Mouse (Mus musculus) erythroblast, adult 5-6 weeks (primary cell): Measurements from ENCODE around the gene Gm20388. TPM values are rescaled to one million over a fixed set of nuclear protein-coding genes. Genes with fewer than 3 reads are reported as not detected.

ENCODE experiments used
- ATAC-seq: replicated peaks from 2 replicates; pipeline ENCODE4 v1.8.0; 2016; ENCODE audit warnings: moderate number of reproducible peaks, mild to moderate bottlenecking, moderate TSS enrichment, inconsistent platforms; ENCODE audit not compliant: poor library complexity, low FRiP score, severe bottlenecking
- total RNA-seq, 2 experiments: library from RNA; stranded (forward) in 1 of 2; stranded (reverse) in 1 of 2; fragments of 150-400 nt in 1 of 2; fragments of 200-764, 138-1000 nt in 1 of 2; gene quantifications; 2 replicates each; pipeline versions ENCODE4 v1.2.3 to v1.2.4; 2015 to 2017; ENCODE audit warnings: low replicate concordance in 2 of 2

Gm20388 gene
- total RNA-seq, 2 experiments from 2014 or later: 2.9 to 7.8 TPM

GRCm38 (mm10) chr8:123873364-123873763 lies 3962.7 kb downstream of the Gm20388 start:
- ATAC-seq: no peak

DNA sequence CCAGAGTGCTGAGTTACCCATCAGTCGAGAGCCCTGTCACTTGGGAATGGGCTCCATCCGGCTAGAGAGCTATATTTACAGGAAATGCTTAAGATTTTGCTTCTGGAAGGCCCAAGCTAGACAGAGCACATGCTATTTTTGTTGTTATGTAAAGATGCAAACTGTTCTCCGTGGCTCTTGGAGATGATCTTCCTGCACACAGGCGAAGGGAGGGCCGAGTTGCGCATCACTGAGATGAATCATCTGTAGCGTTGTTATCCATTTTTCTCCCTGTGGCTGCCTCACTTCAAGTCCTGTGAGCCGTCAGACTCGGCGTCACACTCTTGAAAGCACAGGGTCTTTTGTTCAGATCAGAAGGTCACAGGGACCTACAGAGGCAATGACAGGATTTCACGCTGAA lies 3963.7 kb downstream of the Gm20388 start:
- ATAC-seq: no peak

- ATAC-seq: no peak
Measured at GRCm38 (mm10) chr8:123877865-123878264, 3967.2 kb downstream of the Gm20388 start.

- no peak for ATAC-seq
Measured at GRCm38 (mm10) chr8:123880271-123880670, 3969.6 kb downstream of the Gm20388 start.

- no peak for ATAC-seq
Measured at GRCm38 (mm10) chr8:123880821-123881350, 3970.2 kb downstream of the Gm20388 start.

- no peak for ATAC-seq
Measured at GRCm38 (mm10) chr8:123882412-123882811, 3971.8 kb downstream of the Gm20388 start.

- no peak for ATAC-seq
Measured at GRCm38 (mm10) chr8:123883094-123883493, 3972.5 kb downstream of the Gm20388 start.

DNA sequence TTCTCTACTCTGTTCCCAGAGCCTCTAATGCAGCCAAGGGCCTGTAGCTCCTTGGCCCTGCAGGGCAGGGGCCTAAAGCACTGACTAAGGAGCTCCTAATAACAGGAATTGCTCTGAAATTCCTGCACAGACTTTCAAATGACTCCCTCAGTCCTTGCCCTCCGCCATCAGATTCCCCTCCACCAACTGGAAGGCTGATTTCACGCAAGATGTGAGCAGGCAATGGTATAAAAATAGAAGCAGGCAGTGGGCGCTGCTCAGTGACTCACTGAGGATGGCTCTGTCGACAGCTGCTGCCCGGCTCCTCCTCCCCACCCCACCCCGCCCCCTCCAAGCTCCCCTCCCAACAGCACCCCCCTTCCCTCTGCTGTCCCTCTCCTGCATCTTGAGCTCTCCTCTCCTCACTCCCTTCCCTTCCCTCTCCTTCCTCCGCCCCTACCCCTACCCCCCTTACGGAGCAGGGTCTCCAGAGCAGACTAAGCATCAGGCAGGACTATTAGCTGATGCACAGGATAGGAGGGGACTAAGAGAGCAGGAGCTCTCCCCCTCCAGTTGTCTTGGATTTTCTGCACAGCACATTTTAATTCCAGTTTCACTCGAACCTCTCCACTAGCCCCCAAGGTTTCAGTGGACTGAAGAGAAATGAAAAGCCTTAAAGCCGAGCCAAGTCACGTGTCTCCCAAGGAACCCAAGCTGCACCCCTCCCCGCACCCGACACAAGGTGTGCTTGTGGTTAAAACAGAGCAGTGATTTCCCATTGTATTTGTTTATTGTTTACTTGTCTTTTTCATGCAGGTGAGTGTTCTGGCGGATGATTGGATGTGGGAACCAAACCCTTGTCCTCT lies 3974.3 kb downstream of the Gm20388 start:
- no peak for ATAC-seq

- ATAC-seq: no peak
Measured at GRCm38 (mm10) chr8:123887163-123887562, 3976.5 kb downstream of the Gm20388 start.

- ATAC-seq: no peak
Measured at GRCm38 (mm10) chr8:123887956-123888355, 3977.3 kb downstream of the Gm20388 start.

DNA sequence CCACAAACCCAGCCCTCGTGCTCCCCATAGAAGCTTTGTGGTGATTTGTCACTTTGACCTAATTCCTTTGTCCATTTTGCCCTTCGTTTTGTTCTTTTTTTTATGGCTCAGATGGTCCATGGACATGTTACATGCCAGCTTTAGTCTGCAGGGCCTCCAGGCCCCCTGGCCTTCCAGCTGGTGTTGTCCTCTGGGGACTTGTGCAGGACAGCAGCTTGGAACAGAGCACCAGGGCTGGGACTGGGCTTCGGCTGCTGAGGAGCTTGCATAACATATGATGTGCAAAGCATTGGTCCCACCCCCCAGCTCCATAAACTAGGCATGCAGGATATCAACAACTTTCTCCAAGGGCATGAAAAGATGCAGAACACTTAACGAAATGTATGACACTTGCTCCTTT lies 3979.2 kb downstream of the Gm20388 start:
- no peak for ATAC-seq

DNA sequence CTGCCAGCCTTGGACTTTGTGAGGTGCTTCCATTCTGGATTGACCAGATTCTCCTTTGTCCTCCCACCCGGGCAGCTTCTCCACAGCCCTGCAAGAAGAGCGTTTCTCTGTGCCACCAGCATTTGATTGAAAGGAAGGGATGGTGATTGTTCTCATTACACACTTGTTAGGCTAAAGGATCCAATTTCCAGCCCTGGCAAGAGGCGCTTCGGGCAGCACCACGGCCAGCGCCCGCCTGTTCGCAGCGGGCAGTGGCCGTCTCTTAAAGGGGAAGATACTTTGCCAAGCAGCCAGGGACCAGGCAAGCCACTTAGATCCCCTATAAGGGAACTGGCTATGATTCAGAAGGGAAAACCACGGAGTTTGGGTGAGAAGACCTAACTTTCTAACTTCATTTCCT lies 3980.6 kb downstream of the Gm20388 start:
- no peak for ATAC-seq

- ATAC-seq: no peak
Measured at GRCm38 (mm10) chr8:123891883-123892585, 3981.4 kb downstream of the Gm20388 start.

DNA sequence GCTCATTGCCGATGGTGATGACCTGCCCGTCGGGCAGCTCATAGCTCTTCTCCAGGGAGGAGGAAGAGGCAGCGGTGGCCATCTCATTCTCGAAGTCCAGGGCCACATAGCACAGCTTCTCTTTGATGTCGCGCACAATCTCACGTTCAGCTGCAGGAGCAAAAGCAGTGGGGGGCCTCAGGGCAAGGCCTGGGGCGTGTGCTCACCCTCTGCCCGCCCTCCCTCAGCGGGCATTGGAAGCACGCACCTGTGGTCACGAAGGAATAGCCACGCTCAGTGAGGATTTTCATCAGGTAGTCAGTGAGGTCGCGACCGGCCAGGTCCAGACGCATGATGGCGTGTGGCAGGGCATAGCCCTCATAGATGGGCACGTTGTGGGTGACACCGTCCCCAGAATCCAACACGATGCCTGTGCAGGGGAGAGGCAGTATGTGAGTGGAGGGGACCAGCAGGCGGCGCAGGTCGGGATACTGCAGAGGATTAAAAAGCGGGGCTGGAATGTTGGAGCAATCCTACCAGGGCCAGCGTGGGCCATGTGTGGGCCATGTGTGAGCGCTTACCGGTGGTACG lies 3982.0 kb downstream of the Gm20388 start:
- ATAC-seq: 0 out of 2 replicates have a peak, but pooled peaks have one; percentile 9

DNA sequence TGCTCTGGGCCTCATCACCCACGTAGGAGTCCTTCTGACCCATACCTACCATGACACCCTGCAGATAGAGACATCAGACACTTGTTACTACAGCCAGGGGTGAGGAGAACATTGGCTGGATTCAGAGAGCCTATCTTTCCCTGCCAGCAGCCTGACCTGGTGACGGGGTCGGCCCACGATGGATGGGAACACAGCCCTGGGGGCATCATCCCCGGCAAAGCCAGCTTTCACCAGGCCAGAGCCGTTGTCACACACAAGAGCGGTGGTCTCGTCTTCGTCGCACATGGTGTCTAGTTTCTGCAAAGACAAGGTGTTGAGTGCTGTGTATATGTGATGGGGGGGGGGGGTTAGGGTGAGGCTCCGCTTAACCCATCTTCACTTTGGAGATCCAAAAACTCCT lies 3982.8 kb downstream of the Gm20388 start:
- no peak for ATAC-seq

- ATAC-seq: no peak
Measured at GRCm38 (mm10) chr8:123894502-123895097, 3984.0 kb downstream of the Gm20388 start, which contains the start of gene Acta1. TSS of gene Acta1 (minus strand) at chr8:123894751.

DNA sequence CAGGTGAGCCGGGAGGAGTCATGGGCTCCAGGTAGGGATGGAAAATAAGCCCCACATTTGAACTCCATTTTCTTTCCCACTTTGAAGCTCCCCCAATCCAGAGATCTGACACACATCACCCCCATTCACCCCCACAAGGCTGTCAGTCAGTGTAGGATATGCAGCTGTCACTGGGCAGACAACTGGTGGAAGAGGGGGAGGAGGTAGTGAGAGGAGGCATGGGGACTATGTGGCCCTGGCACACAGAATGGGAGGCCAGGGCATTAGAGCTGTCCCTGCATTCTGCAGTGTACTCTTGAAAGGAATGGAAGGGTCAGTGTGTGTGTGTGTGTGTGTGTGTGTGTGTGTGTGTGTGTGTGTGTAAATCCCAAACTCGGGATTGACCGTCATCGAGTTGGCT lies 3984.6 kb downstream of the Gm20388 start:
- ATAC-seq: no peak

DNA sequence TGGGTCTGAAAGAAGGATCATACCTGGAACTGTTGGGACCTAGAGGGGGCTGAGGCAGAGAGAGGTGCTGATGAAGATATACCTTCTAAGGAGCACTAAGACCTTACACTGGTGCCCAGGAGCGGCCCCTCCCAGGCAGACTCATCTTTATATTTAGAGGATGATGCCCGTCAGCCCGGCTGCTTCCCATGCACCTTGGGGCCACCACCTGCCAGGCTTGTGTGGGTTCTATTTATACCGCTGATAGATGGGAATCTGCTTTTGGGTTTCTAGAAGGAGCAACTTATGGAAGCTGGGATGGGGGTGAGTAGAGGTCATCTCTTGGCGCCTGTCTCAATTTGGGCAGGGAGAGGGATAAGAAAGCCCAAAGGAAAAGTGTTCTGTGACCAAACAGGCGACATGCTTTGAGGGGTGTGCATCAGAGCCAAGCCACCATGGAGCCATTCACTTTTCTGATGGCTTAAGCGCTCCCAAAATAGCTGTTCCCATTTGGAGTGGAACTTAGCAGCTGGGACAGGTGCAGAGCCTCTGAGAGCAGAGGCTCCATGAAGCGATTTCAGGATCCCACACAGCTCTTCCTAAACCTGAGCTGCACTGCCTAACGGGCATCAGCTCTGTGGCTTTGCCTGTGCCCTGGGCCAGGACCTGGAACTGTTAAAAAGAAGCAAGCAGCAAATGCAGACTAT lies 3985.2 kb downstream of the Gm20388 start:
- ATAC-seq: no peak

DNA sequence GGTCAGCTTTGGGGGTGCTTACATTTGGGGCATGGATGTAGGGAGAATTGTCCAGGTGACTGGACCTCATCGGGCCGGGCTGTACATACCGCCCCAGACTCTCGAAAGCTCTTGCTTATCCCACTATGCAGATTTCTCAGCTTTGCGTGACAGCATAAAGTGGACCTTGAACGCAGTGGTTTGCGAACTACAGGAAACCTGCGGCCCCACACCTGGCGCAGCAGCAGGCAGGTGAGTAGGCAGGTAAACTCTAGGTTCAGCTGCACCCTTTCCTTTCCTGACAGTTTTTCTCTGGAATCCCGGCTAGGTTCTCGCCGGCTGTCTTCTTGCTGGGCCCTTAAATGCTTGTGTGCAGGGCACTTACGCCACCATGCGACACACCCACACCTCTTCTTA lies 3985.7 kb downstream of the Gm20388 start:
- no peak for ATAC-seq

DNA sequence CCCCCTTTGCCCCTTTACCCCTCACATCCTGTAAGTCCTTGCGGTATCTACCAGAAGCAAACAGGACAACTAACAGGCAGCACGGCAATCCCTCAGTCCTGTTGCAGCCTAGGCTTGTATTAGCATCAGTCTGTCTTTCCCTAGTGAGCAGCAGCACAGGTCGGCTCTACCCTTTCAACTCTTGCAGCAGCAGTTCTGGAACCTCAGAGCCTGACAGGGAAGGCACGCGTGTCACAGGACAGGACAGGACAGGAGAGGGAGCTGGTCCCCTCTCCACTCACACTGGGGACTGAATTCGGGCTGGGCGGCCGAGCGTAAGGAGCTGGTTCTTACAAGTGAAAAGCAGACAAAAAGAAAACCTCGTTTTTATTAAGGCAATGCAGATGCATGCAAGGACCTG lies 3986.1 kb downstream of the Gm20388 start:
- no peak for ATAC-seq
